Mouse (Mus musculus) kidney, postnatal 25 days (tissue): ENCODE measurements around the gene 2810021J22Rik.

ENCODE experiments used
- DNase-seq, 2 experiments: peaks; one replicate each; pipeline ENCODE4 v3.0.0; 2021; ENCODE audit warnings: mixed read lengths in 2 of 2

Gene 2810021J22Rik

DNA sequence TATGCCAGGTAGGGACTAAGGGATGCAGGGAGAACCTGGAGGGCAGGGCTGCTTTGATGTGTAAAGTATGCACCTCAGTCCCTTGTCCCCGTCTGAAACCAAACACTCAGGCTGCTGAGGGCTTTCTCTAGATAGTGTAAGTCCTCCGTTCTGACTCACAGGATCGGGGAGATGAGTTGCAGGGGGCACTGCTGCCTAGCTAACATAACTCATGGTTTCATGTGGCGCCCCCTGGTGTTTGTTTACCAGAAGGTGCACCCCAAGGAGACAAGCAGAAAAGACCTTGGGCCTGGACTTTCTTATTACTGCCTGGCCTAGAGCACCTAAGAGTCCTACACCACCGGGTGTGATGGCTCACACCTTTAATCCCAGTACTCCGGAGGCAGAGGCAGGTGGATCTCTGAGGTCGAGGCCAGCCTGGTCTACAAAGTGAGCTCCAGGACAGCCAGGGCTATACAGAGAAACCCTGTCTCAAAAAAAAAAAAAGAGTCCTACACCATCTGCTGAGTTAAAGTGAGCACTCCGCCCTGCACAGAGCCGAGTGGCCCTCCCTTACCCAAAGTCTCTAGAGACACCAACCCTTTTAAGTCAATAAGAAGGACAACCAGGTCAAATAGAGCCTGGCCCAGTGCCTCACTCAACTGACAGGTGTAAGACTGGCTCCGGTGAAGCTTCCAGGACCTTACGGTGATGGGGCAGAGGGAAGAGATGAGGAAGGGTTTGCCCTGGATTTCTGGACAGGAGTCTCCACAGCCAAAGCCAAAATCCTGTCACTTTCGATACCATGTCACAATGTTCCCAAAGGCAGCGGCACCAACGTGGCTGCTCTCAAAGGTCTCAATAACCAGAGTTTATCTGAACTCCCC, 50.1 kb downstream of the 2810021J22Rik start:
- DNase-seq: peak in 1 of 2 experiments; percentile 65

DNA sequence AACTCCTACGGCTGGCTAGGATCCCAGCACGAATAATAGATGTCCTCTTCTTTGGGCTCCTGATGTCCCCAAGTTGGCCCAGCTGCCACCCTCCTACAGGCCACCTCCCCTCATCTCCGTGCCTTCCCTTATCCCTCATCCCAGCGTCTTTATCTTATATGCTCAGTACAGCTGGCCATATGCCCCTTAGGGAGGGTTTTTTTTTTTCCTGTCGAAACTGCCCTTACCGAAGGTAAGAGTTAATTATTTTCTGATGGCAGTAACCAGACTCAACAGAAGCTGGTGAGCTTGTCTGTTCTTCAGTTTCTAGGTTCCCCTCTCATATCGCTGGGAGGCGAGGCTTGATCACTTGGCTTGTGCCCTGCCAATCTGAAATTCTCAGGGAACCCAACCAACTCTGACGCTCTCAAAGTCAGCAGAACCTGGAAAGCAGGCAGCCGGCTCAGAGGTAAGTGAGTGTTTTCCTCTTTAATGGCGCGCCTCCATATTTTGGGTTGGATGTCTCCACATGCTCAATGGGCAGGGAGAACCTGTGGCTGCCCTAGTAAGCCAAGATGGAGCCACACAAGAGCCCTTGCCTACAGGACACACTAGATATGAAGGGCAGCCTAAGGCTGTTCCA, 50.8 kb downstream of the 2810021J22Rik start, which contains the start of gene Btnl10:
Gene Btnl10 (plus strand): TSS at position 164 of the 622 bp plus-strand sequence.
- no peak for DNase-seq

DNA sequence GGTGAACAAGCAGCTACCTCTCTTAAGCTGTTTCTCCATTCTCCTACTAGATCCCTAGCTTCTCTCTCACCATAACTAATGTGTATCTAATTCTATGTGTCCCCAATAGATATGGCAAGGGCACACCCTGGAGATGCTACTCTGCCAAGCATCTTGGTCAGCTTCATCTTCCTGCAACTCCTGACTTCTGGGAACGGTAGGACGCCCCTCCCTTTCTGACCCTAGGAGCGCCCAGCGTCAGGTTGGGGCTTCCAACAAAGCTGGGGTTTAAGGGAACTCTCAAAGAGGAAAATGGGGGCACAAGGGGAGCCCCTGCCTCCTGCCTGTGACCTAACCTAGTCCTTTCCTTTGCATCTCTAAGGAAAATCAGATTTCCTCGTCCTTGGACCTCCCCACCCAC, 51.7 kb downstream of the 2810021J22Rik start:
- DNase-seq: no peak

DNA sequence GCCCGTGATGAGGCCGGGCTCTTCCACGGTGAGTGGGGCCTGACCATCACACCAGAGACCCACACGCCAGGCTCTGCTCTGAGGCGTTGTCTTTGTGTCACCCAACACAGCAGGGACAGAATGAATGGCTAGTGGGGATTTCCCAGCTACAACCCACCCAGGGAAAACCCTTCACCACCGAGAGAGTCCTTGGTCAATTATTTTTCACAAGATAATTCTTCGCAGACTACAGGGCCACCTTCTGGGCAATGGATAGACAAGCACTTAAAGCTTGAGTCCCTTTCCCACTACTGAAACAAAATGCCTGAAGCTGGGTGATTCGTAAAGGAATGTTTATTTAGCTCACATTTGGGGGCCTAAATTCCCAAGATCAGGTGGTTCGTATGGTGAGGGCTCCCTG, 55.4 kb downstream of the 2810021J22Rik start:
- no peak for DNase-seq

DNA sequence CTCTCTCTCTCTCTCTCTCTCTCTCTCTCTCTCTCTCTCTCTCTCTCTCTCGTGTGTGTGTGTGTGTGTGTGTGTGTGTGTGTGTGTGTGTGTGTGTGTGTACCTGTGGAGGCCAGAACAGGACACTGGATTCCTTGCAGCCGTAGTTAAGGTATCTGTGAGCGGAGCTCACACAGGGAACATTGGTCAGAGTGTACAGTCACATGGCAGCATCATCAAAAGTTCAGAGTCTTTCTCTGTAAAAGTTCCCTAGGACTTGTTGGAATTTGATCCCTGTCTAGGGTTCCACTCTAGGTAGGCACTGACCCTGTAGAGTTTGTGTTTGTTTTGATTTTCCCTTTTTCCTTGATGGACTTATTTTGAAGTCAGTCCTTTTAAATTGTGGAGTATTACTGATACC, 59.6 kb downstream of the 2810021J22Rik start:
- peak; percentile 36 to 76 for DNase-seq

DNA sequence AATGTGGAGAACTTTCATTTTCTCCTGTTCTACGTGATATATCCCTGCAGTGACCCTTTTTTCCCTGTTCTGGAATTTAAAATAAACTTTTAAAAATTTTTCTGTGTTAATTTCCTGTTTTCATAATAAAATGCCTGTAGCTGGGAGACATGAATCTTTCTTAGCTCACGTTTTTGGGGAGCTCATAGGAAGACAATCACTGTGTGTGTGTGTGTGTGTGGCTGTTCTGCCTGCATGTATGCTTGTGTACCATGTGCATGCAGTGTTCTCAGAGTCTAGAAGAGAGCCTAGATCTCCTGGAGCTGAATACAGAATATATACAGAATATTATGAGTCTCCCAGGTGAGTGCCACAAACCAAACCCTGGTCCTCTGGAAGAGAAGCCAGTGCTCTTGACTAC, 60.0 kb downstream of the 2810021J22Rik start:
- no peak for DNase-seq

DNA sequence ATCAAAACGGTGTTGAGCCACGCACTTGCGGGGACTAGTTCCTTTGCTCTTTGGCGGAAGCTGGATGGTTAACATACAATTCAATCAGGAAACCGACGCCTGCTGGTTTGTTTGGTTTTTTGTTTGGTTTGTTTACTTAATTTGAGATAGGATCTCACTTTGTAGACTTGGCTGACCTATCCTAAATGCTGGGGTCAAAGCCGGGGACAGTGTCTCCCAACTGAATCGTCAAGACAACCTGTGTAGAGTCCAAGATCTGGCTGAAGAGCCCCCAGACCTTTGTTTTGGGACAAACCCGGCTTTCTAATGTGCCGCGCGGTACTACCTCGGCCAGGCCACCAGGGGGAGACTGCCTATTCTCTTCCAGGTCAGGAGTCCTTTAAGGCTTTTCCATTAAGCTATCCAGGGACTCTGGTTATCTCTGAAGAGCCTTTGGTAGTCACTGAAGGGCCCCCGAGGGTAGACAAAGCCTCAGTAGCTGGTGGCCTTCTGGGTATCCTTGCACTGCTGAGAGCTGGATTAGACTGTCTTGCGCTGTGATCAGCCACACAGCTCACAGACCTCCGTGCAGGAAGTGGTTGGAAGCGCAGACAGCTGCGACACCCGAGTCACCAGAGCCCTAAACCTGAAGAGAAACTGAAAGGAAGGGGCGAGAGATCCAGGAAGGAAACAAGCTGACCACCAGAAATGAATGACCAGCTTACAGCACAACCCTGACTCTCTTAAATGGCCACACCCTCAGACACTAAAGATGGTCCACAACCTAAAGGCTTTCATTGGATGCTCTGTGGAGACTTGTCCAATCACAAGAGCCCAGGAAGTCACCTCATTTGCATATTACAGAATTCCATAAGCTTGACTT, 61.0 kb downstream of the 2810021J22Rik start:
- peak; percentile 65 to 68 for DNase-seq

DNA sequence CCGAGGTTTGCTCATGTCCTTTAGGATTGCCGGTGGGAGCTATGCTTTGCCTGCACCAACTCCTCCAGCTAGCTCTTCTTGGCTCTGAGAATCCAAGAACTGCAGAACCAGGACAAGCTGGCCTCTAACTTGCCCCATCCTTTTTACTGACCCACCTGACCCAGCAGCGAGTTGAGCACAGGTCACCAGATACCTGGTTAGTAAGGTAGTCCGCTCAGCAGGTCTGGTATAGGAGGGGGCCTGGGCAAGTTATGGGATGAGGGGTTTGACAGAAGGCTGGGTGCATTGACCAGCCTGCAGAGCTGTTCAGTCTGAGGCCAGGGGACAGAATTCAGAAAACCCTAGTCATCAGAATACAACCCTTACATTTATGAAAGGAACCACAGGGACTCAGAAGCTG, 62.0 kb downstream of the 2810021J22Rik start:
- no peak for DNase-seq

DNA sequence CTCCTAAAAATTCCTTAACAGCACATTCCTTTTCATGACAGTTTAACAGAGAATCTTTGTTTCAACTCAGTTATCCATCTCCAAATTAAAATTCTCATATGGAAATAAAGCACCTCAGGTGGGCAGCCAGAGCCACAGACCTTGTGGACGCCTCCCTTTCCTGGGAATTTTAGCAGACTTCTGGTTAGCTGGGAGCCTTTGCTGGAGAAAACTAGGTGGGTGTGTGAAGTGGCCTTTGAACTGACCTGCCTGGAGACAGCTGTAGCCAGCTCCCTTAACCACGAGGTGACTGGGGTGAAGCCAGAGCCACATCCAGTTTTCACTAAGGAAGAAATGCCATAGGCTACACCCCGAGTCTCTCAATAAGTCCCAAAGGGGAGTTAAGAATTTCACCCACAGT, 62.6 kb downstream of the 2810021J22Rik start:
- DNase-seq: peak; percentile 52 to 74

DNA sequence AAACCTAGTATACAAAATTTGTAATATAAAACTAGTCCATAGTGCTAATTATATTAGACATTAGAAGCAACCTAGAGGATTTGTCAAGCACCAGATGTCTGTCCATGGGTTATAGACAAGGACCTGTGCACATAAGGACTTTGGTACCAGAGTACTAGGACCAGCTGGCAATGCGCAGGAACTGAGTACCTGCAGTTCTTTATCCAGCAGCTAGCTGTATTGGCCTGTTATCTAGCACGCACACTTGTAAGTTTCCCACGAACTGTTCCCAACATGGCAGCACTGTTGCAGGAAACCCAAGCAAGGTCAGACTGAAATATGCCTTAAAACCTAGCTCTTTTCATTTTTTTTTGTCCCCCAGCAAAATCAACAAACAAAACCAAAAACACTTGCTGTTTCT, 63.2 kb downstream of the 2810021J22Rik start:
- DNase-seq: no peak

DNA sequence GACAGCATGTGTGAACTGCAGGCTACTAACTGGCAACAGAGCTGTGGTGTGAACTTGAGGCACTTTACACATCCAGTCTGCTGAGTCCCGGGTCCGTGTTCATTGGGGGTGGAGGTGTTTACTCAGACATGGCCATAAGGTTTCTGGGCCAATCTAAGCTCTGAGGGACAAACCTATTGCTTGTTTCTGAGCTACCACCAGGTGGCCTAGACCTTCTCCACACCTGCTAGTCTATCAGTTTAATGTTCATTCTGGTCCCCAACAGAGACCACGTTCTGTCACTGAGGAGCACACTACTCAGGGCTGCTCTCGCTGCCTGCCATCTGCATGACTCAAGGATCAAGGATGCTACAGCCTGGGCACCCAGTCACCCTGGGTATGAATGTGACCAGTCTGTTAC, 64.6 kb downstream of the 2810021J22Rik start:
- DNase-seq: no peak
